Mouse (Mus musculus): ENCODE data around the gene Gprc5c.
A peak's percentile ranks its signal among the peaks of the same experiment; 100 is the strongest.

Gprc5c gene

DNA sequence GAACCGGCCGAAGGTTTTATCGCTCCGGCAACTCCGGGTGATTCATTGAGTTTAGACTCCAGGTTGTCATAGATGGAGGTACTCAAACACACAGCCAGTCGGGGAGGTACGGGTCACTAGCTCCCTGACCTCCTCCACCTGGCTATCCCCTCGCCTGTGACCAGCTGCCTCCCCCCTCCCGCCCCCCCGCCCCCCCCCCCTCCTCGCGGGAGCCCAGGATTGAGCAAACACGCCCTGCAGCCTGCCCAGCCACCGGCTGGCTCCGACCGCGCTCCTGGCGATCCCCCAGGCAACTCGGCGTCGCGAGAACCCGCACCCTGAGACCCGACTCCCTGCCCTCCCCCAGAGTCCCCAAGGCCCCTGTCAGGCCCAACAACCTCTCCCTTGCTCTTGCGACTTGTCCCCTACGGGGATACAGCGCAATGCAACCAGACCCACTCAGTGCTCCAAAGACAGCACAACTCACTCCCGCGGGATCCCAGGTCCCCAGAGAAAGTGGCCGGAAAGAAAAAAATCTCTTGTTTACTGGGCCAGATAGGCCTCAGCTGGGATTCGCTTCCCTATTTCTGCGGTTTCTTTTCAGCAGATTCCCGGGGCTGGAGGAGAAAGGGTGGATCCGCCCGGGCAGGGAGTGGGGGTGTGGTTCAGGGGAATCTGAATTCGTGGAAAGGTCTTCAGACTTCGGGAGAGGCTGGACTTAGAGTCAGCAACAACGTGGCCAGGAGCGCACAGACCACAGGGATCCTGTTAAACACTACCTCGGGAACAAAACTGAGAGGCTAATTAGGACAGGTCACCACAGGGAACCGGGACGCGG is at the start of gene Gprc5c:
TSS of gene Gprc5c (plus strand) at position 701 of the 817 bp plus-strand sequence.
- no peak for DNase-seq (ENCODE audit: low spot score)

DNA sequence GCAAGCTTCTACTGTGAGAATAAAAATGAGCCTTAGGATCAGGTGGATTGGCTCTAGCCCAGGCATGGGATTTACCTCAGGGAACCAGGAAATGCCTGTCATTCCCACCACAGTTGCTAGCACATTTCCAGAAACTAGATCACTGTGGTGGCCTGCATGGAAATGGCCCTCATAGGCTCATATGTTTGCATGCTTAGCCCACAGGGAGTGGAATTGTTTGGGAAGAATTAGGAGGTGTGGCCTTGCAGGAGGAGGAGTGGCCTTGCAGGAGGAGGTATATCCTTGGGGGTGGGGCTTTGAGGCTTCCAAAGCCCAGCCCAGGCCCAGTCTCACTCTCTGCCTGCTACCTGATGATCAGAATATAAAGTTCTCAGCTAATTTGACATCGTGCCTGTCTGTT is 49.0 kb upstream of the Gprc5c start:
- DNase-seq (ENCODE audit: low spot score): no peak

DNA sequence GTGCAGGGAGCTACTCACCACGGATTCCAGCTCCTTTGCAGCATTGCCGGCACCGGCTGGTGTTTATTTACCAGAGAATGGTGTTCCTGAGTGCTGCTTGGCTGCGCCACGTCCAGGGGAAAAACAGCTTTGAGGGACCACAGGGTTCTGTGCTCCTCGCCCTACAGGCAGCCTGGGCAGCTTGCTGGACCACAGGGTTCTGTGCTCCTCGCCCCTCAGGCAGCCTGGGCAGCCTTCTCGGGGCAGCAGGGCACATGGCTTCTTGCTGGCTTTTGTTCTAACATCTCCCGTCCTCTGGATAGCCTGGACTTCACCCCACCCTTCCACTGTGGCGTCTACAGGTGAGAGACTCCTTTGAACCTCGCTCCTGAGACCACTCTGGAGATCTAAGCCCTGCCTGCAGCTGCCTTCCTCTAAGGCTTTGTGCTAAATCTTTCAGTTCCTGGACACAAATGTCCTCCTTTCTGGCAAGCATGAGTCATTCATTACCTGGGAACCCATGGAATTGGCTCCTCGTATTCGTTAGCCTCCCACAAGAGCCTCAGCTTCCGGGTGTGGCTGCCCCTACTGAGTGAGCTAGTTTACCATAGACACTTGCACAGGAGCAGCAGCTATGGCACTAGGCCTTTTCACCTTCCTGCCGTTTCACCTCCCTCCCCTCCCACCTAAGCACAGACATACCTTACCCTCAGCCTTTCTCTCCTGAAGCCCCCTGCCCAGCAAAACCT is 48.2 kb upstream of the Gprc5c start:
- no peak for DNase-seq (ENCODE audit: low spot score)

DNA sequence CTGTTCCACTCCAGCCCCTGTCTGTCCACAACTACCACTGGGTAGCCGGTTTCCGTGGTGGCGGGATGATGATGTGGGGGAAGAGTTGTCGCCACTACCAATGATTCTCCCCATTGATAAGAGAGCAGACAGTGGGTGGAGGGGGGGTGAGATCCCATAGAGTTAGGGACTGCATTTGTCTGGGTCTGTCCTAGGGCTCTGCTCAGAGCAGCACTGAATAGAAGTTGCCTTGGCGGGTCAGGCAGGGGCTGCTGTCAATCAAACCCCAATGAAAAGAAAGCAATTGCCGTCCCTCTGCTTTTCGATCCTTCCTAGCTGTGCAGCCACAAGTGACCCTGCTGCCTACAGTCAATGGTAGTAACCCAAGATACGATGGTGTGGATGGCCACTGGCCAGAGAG is 47.0 kb upstream of the Gprc5c start:
- DNase-seq (ENCODE audit: low spot score): no peak

DNA sequence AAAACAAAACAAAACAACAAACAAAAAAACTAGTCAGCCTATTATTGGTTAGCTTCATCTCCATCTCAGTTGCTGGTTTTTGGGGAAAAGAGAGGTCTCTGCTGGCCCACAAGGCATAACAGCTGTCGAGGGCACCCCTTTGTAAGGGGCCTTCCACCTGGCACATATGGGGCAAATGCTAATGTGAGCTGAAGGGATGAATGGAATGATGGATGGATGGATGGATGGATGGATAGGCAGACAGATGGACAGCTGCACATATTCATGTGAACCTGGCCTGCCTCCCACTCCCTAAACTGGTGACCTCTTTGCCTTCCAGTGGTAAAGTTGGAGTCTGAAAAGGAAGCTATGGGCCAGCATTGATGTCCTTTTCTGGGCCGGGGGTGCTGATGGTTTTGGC is 43.9 kb upstream of the Gprc5c start:
- DNase-seq (ENCODE audit: low spot score): no peak

DNA sequence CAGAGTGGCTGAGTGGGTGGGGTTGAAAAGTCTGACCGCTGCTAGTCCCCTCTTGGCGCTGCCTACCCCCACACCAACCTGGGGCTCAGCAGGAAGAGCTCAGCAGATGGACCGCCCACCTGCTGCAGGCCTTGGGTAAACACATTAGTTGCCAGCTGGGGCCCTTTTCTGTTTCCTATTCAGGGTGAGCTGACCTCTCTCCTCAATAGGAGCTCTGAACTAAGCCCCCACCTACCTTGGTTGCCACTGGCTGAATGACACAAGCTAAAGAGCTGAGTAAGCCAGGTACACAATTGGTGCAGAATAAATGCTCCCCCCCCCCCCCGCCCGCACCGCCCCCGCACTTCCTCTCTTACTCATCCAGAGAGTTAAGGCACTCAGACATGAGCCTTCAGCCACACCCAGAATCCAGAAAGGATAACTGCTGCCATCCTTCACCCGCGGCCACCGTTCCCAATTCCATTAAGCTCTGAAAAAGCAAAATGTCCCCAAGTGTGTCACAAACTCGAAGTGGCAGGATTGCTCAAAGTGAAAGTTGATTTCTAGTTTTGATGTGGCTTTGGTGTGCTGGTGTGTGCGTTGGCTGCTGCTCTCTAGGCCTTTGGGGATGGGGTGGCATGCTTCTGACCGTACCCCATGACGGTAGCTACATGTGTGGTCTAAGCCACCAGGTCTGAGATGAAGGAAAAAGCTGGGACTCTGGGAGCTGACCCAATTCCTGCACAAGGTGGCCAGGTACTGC is 43.1 kb upstream of the Gprc5c start:
- no peak for DNase-seq (ENCODE audit: low spot score)

DNA sequence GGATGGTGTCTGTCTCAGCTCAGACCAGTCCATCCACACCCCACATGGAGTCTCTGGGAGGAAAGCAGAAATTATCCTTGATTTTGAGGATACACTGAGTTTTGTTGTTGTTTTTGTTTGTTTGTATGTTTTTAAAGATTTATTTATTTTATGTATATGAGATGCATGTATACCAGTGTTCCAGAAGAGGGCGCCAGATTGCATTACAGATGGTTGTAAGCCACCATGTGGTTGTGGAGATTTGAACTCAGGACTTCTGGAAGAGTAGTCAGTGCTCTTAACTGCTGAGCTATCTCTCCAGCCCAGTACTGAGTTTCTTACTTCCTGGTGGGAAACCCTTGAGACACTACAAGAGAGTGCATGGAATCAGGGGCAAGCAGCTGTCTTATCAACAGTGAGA is 41.6 kb upstream of the Gprc5c start:
- DNase-seq (ENCODE audit: low spot score): no peak

DNA sequence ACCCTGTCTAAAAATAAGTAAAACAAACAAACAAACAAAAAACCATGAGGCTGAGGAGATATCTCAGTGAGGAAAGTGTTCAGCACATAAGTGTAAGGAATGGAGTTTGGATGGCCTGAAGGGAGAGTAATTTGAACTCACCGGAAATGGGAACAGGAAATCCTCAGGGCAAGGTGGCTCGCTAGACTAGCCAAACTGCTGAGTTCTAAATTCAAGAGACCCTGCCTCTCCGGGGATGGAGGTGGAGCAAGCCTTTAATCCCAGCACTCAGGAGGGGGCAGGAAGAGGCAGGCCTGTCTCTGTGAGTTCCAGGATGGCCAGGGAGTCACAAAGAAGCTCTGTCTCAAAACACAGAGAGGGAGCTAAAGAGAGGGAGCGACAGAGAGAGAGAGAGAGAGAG is 40.6 kb upstream of the Gprc5c start:
- no peak for DNase-seq (ENCODE audit: low spot score)

DNA sequence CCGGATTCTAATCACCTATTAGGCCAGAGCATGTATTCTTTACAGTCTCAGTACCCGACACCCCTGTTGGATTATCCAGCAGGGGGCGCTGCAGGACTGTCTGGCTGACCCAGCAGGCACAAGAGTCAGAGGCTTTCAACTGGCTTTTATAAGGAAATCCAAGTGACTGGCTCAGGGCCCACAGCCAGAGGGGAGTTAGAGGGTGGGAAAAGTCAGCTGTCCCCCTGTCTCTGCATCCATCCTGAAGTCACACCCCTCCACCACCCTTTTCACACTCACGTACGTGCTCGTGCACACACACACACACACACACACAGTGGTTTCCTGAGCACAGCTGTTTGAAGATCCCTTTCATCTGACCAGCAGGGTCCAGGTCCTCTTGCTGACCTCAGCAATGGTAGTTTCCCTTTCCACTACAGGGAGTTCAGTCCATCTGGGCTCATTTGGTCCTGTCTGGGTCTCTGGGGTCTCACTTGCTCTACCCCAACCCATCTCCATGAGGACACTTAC is 38.2 kb upstream of the Gprc5c start:
- DNase-seq (ENCODE audit: low spot score): peak; percentile 68

DNA sequence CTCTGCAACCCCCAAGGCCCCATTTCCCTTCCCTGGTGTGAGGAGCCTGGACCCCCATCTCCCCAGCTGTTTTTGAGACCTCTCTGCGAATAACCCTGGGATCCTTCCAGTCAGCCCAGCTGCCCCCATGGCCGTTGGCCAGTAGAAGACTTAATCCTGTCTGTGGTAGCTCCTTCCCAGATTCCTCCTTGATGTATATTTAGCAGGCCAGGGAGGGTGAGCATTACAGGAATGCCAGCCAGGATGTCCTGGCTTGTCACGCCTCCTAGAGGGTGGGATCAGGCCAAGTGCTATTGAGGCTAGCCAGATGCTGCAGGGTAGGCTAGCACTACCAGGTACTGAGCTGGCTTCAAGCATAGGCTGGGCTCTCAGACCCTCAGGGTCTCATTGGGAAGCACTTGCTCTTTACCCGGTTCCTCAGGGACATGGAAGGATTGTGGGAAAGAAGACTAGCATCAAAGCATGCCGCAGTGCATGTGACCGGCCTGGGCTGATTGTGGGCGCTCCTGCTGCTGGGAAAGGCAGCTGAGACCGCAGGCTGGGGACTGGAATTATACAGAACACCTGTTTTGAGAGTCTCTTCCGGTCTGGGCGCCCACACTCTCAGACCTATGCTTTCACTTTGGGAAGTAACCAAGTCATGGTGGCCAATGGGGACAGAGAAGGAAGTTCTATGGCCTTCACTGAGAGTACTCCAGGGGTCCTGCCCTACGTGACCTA is 35.9 kb upstream of the Gprc5c start:
- no peak for DNase-seq (ENCODE audit: low spot score)

DNA sequence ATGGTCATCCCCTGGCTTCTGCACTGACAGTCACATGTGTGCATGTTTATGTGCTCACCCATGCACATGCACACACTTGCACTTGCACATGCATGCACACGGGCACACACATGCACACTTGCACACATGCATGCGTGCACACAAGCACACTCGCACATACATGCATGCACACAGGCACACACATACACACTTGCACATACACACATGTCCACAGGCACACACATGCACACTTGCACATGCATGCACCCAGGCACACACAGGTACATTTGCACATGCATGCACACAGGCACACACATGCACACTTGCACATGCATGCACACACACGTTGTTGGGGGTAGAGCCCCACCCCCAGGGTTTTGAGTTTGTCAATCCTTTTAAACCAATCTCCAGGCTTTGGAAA is 34.0 kb upstream of the Gprc5c start:
- DNase-seq (ENCODE audit: low spot score): no peak

DNA sequence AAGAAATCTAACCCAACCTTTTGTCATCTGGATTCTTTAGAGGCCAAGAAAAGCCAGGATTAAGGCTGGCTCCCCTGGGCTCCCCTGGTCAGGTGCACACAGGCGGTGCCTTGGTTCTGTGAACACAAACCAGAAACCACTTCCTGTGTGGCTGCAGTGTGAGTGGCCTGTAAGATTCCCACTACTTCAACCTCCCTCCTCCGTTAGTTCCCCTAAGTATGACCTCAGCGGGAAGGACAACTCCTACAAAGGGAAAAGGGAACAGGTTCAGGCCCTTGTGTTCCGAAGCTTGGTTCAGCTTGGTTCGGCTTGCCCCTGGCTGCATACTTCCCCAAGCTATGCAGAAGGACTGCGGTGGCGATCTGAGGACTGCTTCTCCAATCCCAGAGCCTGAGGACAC is 32.8 kb upstream of the Gprc5c start:
- no peak for DNase-seq (ENCODE audit: low spot score)

DNA sequence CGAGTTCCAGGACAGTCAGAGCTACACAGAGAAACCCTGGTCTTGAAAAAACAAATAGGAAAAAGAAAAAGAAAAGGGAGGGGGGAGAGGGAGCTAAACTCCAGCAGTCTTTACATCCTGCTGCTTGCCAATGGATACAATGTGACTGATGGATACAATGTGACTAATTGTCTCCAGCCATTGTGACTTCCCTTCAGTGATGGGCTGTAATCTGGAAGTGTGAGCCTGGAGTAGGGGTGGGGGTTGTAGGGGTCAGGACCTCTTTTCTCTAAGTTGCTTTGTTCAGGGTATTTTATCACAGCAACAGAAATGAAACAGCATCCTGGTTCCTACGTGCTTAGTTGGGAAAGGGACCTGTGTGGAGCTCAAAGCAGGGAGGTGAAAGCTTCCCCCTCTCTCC is 31.8 kb upstream of the Gprc5c start:
- DNase-seq (ENCODE audit: low spot score): no peak

DNA sequence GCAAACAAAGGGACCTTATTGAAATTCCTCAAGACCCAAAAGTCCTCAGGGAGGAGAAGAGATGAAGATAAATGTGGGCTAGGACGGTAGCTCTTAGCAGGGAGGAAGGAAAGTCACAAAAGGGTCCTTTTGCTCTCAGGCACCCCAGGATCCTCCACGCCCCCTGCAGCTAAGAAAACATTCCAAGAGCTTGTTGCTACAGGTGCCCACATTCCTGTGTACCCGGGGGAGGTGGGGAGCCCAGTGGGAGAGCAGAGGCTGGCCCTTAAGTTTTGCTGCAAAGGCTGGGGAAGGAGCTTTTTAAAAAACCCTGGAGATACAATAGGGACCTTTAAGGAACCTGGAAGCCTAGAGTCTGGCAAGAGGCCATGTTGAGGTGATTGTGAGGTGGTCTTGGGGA is 30.5 kb upstream of the Gprc5c start:
- DNase-seq (ENCODE audit: low spot score): no peak

DNA sequence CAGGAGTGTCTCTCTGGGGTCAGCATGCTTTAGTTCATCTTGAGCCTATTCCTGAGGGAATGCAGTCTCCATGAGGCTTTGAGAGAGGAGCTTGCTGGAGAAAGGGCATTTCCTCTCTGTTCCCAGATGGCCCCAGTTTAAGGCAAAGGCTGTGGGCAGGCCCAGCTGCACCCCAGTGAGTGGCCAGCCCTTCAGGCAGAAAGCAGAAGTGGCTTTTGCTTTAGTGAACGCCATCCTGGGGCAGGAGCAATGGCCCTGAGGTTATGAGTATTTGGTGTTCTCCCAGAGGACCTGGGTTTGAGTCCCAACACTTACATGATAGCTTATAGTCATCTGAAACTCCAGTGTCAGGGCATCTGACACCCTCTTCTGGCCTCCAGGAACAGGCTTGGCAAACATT is 29.6 kb upstream of the Gprc5c start:
- DNase-seq (ENCODE audit: low spot score): no peak

DNA sequence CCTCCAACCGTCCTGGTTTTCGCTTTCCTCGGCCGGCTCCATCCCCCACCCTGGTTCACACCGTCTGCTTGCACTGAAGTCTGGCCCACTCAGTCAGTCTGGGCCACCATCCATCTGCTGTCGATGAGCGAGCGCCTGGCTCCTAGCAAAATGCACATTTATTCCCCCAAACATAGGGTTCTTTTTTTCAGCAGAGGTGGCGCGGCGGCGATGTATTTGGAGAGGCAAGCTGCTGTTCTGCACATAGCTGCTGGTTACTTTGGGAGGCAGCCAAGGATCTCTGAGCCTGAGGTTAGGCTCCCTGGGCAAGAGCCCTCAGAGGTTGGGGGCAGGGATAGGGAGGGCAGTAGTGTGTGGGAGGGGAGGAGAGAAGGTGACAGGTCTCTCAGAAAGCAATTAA is 28.2 kb upstream of the Gprc5c start:
- DNase-seq (ENCODE audit: low spot score): no peak

DNA sequence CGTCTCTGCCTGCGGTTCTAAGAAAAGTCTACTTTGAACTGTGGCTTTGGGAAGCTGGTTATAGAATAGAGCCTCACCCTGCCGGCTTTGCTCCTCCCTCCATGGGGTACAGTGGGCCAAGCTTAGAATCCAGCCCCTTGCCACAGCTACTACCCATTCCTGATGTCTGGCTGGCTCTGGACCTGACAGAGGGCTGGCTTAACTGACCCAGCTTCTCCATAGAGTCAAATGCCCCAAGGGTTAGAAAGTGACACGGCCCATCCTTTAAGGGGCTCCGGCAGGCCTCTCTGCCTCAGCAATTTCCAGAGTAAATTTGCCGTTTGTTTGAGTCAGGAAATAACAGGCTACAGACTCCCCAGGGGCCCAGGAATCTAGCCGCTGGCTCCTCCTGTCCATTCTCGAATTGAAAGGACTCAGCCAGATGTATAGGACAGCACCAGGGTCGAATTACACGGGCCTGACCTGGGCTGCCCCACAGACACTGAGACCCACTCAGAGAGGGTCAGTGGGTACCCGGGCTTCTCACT is 27.7 kb upstream of the Gprc5c start:
- no peak for DNase-seq (ENCODE audit: low spot score)

DNA sequence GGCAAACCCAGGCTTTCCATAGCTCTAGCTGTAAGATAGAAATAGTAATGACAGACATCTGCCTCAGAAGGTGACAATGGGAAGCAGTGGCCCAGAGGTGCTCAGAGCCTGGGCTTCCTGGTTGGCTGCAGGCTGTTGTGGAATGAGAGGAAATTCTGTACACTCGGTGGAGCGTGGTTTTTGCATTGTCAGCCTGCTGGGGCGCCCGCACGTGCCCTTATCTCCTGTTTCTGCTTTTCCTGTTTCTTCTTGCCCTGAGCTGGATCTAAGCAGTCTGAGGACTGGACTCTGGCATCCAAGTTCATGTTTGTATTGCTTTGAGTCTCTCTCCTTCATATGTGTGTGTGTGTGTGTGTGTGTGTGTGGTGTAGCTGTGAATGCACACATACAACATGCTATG is 24.3 kb upstream of the Gprc5c start:
- DNase-seq (ENCODE audit: low spot score): no peak

DNA sequence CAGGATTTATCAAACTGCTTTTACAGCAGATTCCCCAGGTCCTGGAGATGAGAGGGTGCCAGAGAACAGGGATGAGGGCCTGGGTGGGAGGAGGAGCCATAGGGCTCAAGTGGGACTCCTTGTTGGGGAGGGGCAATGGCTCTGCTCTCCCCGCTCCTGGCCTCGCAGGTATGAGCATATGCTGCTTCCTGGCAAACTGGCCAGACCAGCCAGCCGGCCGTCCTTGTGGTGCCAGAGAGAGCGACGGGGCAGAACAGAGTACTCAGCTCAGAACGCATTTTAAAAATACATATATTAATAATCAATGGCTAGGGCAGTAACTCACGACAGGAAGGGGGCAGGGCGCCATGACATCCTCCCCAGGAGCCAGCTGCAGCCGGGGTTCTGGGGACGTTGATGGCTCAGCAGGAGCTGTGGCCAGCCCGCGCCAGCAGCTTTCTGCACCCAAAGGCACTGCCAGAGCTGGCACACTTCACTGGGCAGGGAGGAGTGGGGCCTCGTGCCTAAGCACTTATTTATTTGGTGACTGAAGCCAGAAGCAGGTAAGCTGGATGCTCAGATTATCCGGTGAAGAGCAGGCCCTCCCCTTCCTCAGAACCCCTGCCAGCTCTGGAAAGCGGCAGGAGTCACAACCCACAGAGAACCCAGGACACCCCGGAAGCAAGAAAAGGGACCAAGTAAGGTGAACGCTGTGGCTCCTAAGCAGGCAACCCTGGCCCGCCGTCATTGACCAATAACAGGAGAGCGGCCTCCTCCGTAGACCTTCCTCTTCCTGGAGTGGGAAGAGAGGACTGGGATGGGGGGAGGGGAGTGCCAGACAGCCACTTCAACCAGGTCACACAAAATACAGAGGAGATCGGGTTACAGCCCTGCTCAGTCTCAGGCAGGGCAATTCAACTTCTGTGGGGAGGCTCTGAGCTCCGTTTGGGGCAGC is 21.2 kb upstream of the Gprc5c start:
- DNase-seq (ENCODE audit: low spot score): no peak

DNA sequence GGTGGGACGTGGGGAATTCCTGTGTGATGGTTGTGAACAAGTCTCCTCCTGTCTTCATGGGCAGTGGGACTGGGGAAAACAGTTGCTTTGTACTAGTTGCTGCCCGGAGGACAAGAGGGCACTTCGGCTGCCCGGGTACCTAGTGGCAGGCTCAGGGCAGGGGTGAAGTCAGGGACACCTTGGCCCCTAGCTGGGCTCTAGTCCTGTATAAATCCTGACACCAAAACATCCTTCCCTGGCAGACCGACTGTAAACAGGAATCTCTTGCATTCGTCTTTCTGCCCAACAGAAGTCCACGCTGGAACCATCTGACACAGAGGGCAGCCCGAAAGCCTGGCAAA is 20.5 kb upstream of the Gprc5c start:
- DNase-seq (ENCODE audit: low spot score): no peak

DNA sequence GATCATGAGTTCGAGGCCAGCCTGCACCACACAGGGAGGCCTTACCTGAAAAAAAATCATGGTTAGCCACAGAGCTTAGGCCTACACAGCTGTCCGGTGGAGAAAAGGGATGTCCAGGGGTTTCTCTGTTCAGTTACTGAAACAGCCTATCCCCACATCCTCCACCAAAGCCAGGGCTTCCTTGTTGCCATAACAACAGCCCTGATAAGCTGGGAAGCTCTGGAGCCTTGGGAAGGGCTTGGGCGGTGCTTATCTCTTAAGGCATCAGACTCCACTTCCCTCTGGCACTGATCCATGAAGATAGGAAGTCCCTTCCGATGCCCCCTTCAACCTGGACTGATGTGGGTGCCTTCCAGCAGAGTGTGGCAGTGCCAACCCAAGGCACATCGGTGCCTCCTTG is 17.8 kb upstream of the Gprc5c start:
- DNase-seq (ENCODE audit: low spot score): no peak

Data from spleen, adult 12 weeks (tissue).